Mouse (Mus musculus): ENCODE results near the gene Rab3a. TPM values are rescaled to one million over a fixed set of nuclear protein-coding genes. Genes with fewer than 3 reads are reported as not detected.

The Rab3a gene
- polyA plus RNA-seq, 1 experiment from 2014 or later = 11.2 TPM

DNA sequence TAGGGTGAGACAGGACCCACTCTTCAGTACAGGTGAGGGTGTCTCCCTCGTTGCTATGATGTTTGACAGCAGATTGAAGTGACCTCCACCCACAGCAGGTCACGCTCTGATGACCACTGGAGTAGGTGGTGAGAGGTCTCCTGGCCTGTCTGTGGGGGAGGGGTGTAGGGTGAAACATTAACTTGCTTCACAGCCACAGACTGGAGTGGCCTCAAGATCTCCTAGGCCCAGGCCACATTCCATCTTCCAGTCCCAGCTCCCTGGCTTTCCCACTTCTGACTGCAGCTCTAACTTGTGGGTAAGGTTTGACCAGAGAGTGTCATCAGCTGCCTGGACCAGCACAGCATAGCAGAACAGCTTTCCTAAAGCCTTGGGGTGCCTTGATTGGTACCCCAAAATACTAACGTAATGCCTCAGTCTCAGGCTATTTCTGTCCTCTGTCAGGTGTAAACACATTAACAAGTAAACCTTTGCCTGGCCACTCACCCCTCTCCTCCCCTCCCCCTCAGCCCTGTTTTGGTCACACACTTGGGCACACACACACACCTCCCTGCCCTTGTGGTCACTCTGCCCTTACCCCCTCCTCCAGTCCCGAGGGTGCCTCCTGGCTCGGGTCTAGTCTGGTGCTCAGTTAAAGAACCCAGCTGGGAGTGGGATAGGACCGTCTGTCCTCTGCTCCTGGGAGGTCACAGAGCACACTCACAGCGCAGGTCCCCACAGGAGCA is 30.8 kb upstream of the Rab3a start, which contains the start of gene Pde4c:
TSS of gene Pde4c (plus strand) at position 235 of the 725 bp plus-strand sequence.
- Histone ChIP-seq H3K36me3 (no peaks in the 10 kb centered on the region), H3K27me3 (ENCODE audit: insufficient read depth, poor library complexity, severe bottlenecking) (peaks cover 56% of the 10 kb centered on the region), H3K4me3 (no peak within 1 kb of the TSS), H3K4me1 (peaks cover 13% of the 10 kb centered on the region; the same call in 1 of the 2 replicates), H3K27ac (peak within 1 kb of the TSS; percentile 24; the same call in 1 of the 2 replicates), H3K9me3 (no peaks in the 10 kb centered on the region)
- DNase-seq (ENCODE audit: low spot score) = no peak
- WGBS = 54% methylated on average over 7 of the region's 7 CpGs

DNA sequence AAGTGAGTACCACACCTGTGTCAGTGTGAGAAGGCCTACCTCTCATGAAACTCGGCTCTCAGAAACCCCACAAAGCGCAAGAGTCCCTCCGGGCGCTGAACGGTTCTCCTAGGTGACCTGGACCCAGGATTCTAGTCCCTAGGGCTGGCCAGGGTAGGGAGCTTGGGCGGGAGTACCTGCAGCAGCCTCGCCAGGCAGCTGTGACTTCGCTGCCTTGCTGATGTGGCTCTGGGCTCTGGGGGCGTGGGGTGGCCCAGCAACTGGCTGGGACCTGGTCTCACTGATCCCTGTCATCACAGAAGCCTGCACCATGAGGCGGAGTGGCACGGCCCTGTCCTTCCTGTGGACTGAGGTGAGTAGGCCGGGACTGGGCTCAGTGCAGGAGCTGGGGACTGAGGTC is 30.3 kb upstream of the Rab3a start:
- H3K27me3 ChIP-seq (ENCODE audit: insufficient read depth, poor library complexity, severe bottlenecking) = peaks cover 61% of the 10 kb centered on the region
- H3K36me3 ChIP-seq = no peaks in the 10 kb centered on the region
- no peaks in the 10 kb centered on the region for H3K9me3 ChIP-seq
- no peak for DNase-seq (ENCODE audit: low spot score)
- WGBS = 69% methylated on average over 12 of the region's 12 CpGs
- peaks cover 13% of the 10 kb centered on the region; the same call in 1 of the 2 replicates for H3K4me1 ChIP-seq
- peak overlapping the region; percentile 24; the same call in 1 of the 2 replicates for H3K27ac ChIP-seq
- no peak overlapping the region for H3K4me3 ChIP-seq

DNA sequence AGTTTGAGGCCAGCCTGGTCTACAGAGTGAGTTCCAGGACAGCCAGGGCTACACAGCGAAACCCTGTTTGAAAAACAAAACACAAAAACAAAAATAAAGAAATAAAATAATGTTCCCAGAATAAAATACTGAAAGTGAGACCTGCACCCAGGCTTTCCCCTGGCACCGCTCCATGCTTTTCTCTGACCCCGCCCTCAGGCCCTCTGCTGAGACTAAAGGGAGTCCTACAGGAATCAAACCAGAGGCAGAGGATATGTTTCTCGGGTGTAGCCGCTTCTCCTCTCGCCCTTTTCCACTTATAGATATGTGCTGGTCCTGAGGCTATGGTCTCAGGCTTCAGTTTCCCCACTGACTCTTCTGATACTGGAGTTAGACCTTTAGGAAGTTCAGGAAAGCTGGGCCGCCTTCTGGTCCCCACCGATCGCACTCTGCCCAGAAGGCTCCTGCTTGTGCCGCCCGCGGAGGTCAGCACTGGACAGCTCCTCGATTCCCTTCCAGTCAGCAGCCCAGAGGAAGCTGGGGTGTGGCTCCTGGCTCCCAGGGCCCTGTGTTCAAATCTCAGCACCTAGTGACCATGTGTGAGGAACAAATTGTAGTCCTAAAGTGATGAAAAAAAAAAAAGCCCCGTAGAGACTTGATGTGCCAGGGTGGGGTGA is 28.6 kb upstream of the Rab3a start:
- H3K4me3 ChIP-seq = no peak overlapping the region
- H3K27ac ChIP-seq = no peak overlapping the region
- WGBS = 18% methylated on average over 14 of the region's 14 CpGs
- no peak for DNase-seq (ENCODE audit: low spot score)
- H3K36me3 ChIP-seq = no peaks in the 10 kb centered on the region
- peaks cover 65% of the 10 kb centered on the region for H3K27me3 ChIP-seq (ENCODE audit: insufficient read depth, poor library complexity, severe bottlenecking)
- peaks cover 20% of the 10 kb centered on the region for H3K4me1 ChIP-seq
- H3K9me3 ChIP-seq = no peaks in the 10 kb centered on the region

DNA sequence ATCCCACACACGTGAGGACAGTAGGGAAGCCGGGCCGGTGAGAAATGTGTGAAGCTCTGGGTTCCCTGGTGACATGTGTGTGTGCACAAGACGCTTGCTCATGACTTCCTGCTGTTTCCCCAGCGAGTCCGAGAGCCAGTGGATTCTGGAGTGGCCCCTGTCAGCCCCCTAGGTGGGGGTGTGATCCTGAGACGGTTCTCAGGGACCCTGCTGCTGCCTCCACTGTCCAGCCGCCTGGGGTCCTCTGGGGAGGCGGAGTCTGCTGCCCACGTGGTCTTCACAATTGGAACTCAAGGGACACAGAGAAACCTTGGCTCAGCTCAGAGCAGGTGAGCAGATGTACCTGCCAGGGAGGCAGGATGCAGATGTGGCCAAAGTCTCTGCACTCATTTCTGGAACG is 27.8 kb upstream of the Rab3a start:
- Histone ChIP-seq H3K27me3 (ENCODE audit: insufficient read depth, poor library complexity, severe bottlenecking) (peaks cover 66% of the 10 kb centered on the region), H3K9me3 (no peaks in the 10 kb centered on the region), H3K4me1 (peaks cover 20% of the 10 kb centered on the region), H3K36me3 (no peaks in the 10 kb centered on the region), H3K4me3 (no peak overlapping the region), H3K27ac (no peak overlapping the region)
- DNase-seq (ENCODE audit: low spot score) = no peak
- 46% methylated on average over 11 of the region's 11 CpGs for WGBS

DNA sequence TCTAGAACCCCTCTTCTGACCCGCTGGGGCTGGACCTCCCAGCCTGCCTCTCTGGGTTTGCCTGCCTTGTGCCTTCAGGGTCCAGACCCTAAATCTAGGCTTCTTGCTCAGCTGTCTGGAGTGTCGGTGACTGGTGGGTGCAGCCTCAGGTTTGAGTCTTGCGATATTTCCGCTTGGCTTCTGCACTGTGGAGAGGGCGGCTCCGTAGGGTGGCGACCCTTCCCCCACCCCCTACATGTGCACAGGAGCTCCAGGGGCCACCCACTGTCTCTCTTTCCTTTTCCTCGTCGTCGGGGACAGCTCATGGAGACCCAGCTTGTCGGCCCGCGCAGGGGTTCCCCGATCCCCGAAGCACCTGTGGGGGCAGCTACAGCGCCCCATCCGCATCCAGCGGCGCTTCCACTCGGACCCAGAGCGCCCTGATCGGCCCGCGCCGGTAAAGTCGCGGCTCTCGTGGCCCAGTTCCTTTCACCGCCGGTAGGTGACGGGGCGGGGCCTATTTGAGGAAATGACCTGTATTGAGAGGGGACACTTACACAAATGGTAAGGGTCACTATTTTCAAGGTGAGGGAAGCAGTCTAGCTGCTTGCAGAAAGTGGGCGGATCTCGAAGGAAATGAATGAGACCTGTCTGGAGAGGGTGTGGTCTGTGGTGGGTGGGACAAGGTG is 24.5 kb upstream of the Rab3a start:
- H3K4me1 ChIP-seq = peaks cover 7% of the 10 kb centered on the region
- H3K27ac ChIP-seq = no peak overlapping the region
- no peaks in the 10 kb centered on the region for H3K36me3 ChIP-seq
- WGBS = 4% methylated on average over 34 of the region's 34 CpGs
- DNase-seq (ENCODE audit: low spot score) = no peak
- peaks cover 77% of the 10 kb centered on the region for H3K27me3 ChIP-seq (ENCODE audit: insufficient read depth, poor library complexity, severe bottlenecking)
- peak overlapping the region; percentile 53 for H3K4me3 ChIP-seq
- H3K9me3 ChIP-seq = no peaks in the 10 kb centered on the region

DNA sequence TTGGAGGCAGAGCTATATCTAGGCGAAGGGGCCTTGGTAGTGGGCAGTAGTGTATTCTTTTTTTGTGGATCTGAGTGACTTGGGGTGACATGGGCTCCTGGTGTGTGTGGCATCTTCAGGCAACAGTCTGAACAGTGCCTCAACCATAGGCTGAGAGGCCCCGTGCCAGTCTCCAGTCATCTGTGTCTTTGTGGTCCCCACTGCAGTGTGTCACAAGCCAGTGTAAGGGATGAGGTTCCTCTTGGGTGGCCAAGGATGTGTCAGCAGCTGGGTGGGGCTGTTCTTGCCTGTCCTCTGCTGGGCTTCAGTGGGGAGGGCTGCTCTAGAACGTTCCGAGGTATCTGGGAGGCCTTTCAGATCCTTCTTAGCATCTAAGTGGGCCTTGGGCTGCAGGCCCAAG is 23.5 kb upstream of the Rab3a start:
- Histone ChIP-seq H3K4me1 (peaks cover 7% of the 10 kb centered on the region), H3K4me3 (no peak overlapping the region), H3K27ac (no peak overlapping the region; the same call in 1 of the 2 replicates), H3K36me3 (no peaks in the 10 kb centered on the region), H3K27me3 (ENCODE audit: insufficient read depth, poor library complexity, severe bottlenecking) (peaks cover 74% of the 10 kb centered on the region), H3K9me3 (no peaks in the 10 kb centered on the region)
- WGBS = 86% methylated on average over 4 of the region's 4 CpGs
- no peak for DNase-seq (ENCODE audit: low spot score)

DNA sequence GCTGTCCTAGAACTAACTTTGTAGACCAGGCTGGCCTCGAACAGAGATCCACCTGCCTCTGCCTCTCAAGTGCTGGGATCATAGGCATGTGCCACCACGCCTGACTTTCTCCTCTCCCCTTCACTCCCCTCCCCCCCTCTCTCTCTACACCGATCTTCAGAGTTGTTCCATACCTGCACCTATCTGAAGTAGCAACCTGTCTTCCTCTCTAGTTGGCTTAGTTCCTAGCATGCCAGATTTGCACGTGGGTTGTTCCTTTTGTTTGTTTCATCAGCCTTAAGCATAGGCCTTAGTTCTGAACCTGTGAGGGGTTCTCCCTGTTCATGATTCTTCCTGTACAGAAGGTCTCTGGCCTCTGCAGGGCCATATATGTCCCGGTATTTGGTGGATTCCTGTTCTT is 16.8 kb upstream of the Rab3a start:
- DNase-seq (ENCODE audit: low spot score) = no peak
- Histone ChIP-seq H3K9me3 (no peaks in the 10 kb centered on the region), H3K4me1 (peaks cover 20% of the 10 kb centered on the region), H3K27ac (no peak overlapping the region), H3K36me3 (no peaks in the 10 kb centered on the region), H3K27me3 (ENCODE audit: insufficient read depth, poor library complexity, severe bottlenecking) (peaks cover 42% of the 10 kb centered on the region), H3K4me3 (no peak overlapping the region)
- 63% methylated on average over 5 of the region's 5 CpGs for WGBS

DNA sequence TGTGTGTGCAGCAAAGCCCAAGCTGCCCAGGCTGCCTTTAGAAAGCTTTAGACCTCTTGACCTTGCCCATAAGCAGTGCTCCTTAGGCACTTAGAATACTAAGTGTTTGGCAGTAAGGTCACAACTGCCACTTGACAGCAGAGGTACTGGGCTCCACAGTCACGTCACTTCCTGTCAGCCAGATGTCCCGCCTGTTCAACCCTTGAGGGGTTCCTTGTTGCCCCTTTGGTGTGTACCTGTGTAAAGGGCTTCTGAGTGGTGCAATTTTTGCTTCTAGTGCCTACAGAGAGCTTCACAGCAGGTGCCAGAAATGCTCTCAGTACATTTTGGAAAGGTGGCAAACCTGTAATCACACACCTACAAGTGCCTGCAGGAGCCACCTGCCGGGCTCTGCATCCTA is 16.3 kb upstream of the Rab3a start:
- no peaks in the 10 kb centered on the region for H3K9me3 ChIP-seq
- no peak overlapping the region for H3K27ac ChIP-seq
- WGBS = 43% methylated on average over 3 of the region's 3 CpGs
- peaks cover 25% of the 10 kb centered on the region for H3K4me1 ChIP-seq
- peaks cover 42% of the 10 kb centered on the region for H3K27me3 ChIP-seq (ENCODE audit: insufficient read depth, poor library complexity, severe bottlenecking)
- no peak overlapping the region for H3K4me3 ChIP-seq
- no peak for DNase-seq (ENCODE audit: low spot score)
- H3K36me3 ChIP-seq = no peaks in the 10 kb centered on the region

DNA sequence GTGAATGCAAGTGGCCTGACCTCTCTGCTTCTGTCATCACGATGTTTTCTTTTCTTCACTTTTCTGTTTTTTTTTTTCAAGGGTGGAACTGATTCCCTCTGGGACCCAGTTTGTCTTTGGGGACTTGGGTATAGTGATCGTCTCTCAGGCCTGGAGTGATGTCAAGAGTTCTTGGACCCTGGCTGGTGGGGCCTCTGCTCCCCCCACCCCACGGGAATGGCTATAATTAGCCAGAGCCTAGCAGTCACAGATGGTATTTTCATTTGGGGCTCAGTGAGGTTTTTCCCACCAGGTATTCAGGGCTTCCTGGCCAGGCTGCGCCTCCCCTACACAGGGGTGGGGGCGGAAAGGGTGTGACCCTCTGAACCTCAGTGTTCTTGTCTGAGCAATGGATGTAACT is 12.8 kb upstream of the Rab3a start:
- Histone ChIP-seq H3K27me3 (ENCODE audit: insufficient read depth, poor library complexity, severe bottlenecking) (peaks cover 74% of the 10 kb centered on the region), H3K9me3 (no peaks in the 10 kb centered on the region), H3K4me1 (peaks cover 40% of the 10 kb centered on the region), H3K4me3 (no peak overlapping the region), H3K27ac (0 out of 2 replicates have a peak overlapping the region, but pooled peaks have one; percentile 32), H3K36me3 (no peaks in the 10 kb centered on the region)
- DNase-seq (ENCODE audit: low spot score) = no peak
- 56% methylated on average over 5 of the region's 5 CpGs for WGBS

DNA sequence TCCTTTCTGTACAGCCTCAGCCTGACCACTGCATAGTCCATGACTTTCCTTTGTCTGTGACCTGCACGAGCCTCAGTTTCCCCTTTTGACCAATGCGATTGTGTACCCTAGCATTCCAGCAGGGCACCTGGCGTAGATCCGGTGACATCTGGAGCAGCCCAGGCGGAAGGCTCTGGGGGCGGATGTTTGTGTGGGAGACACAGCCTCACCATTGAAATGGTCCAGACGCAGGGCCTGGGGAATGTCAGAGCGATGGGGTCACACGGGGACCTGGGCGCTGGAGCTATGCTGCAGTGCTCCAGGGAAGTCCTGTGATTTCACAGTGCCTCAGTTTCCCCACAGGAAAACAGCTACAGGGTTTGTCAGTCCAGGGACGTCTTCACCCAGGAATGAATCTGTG is 12.3 kb upstream of the Rab3a start:
- no peak for DNase-seq (ENCODE audit: low spot score)
- no peaks in the 10 kb centered on the region for H3K36me3 ChIP-seq
- peaks cover 75% of the 10 kb centered on the region for H3K27me3 ChIP-seq (ENCODE audit: insufficient read depth, poor library complexity, severe bottlenecking)
- peaks cover 40% of the 10 kb centered on the region for H3K4me1 ChIP-seq
- no peaks in the 10 kb centered on the region for H3K9me3 ChIP-seq
- H3K4me3 ChIP-seq = no peak overlapping the region
- WGBS = 29% methylated on average over 11 of the region's 11 CpGs
- 0 out of 2 replicates have a peak overlapping the region, but pooled peaks have one; percentile 32 for H3K27ac ChIP-seq

DNA sequence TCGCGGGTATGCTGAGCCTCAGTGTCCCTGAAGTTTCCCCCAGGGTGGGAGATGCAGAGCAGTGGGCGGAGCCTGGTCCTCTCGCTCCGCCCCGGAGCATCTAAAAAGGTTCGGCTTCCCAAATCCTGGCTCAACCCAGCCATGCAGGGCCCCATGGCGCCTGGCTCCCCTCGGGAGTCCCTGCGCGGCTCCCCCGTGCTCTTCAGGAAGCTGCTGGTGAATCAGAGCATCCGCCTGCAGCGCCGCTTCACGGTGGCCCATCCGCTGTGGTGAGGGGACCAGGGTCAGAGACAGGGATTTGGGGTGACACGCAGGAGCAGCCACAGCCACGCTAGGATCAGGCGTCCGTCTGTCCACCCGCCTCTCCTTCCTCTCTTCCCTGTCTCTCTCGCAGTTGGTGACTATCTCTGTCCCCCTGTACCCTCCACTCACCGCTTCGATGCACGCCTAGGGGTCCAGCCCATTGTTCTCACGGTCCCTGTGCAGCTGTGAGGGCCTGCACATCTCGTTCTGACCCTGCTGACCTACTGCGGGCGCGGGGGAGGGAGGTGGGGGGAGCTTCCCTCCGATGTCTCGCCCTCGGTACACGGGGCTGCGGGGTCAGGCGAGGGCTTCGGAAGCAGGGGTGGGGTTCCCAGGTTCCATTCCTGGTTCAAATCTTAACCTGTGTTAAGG is 11.4 kb upstream of the Rab3a start:
- Histone ChIP-seq H3K36me3 (no peaks in the 10 kb centered on the region), H3K27ac (0 out of 2 replicates have a peak overlapping the region, but pooled peaks have one; percentile 31), H3K27me3 (ENCODE audit: insufficient read depth, poor library complexity, severe bottlenecking) (peaks cover 77% of the 10 kb centered on the region), H3K9me3 (no peaks in the 10 kb centered on the region), H3K4me3 (peak overlapping the region; percentile 52), H3K4me1 (peaks cover 40% of the 10 kb centered on the region)
- DNase-seq (ENCODE audit: low spot score) = no peak
- WGBS = 2% methylated on average over 38 of the region's 38 CpGs

DNA sequence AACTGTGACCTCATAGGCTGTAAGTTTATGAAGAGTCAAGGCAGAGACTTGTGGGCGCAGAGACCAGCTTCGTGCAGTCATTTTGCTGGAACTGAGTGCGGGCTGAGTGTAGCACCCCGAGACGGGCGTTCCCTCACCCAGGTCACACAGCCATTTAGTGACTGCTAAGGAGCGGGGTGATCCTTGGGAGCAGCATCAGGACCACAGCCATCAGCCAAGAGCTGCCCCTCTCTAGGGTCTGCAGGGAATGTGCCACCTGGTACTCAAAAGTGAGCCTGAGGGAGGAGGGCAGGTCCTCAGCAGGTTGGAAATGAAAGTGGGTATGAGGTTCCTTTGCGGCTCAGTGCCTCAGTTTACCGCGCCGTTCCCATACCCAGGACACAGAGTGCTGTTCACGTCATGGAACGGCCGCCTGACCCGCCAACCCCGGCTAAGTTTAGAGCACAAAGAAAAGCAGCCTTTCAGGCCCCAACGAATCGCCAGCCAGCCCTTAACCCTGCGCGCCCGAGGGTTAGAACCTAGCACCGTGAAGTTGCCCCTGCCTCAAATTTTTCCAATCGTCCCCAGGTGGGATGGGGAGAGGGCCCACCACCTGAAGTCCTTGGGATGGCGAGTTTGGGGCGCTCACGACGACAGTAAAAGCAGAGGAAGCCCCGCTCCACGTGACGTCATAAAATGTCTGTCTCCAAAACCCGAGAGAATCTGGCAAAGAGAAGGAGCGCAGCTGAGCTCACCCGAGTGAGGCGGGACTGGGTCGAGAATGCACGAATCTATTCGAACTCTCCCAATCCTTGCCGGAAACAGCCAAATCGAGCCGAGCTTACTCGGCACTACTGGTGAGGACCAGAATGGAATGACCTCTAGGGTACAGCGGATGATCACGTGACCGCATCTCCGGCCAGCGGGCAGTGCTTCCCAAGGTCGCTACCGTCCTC is 10.6 kb upstream of the Rab3a start:
- DNase-seq (ENCODE audit: low spot score) = no peak
- H3K27me3 ChIP-seq (ENCODE audit: insufficient read depth, poor library complexity, severe bottlenecking) = peaks cover 85% of the 10 kb centered on the region
- H3K4me3 ChIP-seq = peak overlapping the region; percentile 52
- H3K36me3 ChIP-seq = no peaks in the 10 kb centered on the region
- H3K27ac ChIP-seq = peak overlapping the region; percentile 48; the same call in 1 of the 2 replicates
- 4% methylated on average over 48 of the region's 48 CpGs for WGBS
- H3K4me1 ChIP-seq = peaks cover 40% of the 10 kb centered on the region
- H3K9me3 ChIP-seq = no peaks in the 10 kb centered on the region

All from heart, embryonic 10.5 days (tissue).